Mouse (Mus musculus): ENCODE measurements around the gene Zic4.

Gene Zic4

DNA sequence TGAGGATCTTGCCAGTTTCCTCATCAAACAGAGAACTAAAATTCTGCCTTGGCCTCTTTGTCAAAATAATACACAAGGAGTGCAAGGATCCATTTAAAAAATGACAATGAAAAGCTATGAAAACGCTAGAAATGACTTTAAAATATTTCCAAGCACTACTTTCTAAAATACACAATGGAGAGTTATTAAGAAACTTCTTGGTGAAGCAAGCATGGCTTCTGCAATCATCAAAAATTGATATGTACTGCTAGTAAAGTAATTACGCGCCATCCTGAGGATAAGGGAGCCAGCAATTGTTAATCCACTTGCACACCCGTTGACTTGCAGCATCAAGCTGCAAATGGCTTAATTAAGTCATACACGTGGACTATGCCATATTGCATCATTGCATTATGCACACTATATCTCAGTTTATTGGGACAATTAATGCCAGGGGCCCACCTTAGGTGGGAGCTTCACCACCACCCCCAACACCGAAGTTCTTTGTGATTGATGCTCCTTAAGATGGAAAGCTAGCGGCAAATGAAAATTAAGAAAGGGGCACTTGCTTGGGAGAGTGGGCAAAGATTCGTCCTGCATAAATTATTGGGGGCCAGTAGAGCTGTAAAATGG is 38.4 kb downstream of the Zic4 start:
- DNase-seq (ENCODE audit: low read depth, low spot score): no peak

DNA sequence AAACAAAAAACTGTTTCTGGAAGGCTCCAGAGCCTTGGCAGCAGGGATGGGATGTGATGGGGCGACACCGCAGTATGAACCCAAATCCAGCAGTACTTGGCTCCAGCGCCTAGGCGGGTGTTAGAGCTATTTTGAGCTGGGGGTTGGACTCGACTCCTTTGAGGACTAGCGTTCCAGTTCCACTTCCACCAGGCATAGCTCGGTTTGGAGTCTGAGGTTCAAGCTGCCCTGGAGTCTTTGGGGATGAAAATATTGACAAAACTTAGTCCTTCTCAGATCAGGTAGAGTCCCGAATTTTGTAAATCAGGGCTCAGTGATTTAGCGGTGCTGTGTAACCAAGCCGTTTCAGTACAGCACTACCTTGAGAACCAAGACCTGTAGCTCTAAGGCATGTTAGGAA is 39.3 kb downstream of the Zic4 start:
- no peak for DNase-seq (ENCODE audit: low read depth, low spot score)

DNA sequence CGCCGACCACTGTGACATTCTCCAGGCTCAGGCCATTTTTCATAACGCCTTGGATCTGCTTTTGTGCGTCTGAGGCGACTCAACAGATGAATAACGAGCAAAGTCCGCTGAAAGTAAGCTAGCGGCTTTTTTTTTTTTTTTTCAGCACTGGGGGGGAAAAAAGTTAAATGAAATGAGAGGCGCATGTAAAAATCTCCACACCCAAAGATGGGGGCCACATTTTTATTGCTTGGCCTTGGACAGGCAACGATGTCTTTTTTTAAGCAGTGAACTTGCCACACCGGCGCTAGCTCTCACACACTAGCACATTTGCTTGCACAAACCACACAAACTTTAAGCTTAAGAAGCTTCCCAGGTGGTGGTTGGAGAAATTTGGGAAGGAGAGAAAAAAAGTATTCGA is 42.0 kb downstream of the Zic4 start:
- no peak for DNase-seq (ENCODE audit: low read depth, low spot score)

DNA sequence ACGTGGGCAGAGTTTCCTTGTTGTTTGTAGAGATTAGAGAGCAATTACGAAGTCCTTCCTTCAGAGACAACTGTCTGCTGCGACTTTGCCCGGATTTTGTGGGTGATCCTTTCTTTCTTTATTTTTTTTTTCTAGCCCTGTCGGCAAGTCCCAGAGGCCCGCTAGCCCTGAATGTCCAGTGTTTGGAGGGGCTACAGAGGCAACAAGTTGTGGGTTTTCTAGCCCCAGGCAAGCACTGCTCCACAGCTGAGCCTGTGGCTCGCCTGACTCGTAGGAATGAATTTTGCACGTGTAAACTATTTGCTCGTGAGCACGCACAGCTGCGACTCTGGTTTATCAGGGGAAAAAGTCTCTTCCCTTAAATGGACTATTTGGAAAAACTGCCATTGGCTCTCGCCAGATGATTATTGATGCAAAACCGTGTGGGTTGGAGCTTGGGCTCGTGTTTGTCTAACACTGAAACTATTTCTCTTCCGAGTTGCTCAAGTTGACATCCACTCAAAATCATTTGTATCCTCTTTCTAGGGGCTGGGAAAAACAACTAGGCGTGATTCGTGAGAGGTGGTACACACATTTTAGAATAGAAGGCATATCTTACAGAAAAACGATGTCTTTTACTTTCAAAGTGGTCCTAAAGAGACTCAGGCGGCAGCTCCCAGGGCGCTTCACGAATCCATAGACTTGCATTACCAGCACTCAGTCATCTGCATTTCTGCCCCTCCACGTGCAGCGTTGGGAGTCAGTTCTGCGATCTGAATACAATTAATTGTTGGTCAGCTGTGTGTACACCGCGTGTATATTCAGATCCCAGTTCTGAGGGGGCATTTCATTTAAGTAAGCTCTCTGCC is 42.9 kb downstream of the Zic4 start:
- no peak for DNase-seq (ENCODE audit: low read depth, low spot score)

DNA sequence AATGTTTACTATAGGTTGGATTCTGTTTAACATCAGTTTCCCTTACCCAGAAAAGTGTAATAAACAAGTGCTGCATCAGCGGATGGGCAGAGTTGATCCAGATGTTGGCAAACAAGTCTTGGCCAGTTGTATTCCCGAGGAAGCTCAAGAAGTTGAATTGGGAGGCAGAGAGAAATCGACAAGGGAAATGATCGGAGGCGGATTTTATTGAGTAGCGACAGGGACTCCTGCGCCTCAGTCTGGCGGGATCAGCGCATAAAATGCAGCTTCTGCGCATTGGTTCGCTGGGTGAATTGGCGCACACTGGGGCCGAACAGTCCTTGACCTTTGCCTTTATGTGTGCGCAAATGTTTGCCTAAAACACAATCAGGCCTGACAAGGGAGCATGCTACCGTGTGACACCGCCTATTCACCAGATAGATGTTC is 43.6 kb downstream of the Zic4 start:
- DNase-seq (ENCODE audit: low read depth, low spot score): no peak

DNA sequence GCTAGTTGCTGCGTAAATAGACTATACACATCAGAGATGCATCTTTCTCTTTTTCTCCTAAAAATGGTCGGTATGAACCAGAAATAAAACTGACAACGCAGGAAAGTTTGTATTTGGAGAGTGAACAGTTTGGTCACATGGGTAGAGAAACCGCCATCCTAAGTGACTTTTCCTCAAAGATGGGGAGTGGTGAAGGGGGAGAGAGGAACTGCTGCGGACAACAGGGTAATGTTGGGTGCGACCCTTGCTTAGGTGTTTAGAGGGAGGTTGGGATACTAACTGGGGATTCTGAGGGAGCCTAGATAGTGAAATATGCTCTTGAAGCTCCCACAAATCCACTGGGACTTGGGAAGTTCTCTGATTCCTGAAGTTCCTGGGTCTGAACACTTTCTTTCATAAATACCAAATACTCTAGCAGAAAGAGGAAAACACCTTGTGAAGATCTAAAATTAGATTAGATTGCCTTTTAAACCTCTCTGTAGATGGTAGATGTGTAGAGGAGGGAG is 44.1 kb downstream of the Zic4 start:
- DNase-seq (ENCODE audit: low read depth, low spot score): no peak

DNA sequence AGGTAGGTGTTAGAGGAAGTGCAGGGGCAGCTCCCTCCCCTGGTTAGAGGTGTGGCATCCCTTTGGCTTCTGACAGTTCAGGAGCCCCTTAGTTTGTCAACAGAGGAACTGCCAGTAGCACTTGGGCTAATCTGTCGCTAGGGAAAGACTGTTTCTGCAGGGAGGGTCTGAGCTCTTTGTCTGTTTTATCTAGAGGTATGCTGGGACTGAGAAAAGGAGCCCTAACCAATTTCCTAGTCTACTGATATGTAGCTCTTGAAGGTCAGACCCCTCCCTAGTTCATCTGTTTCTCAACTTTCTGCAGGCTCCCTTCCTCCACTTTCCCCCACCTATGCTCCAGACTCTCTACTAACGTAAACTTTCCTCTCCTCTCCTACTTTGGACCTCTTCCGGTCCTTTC is 47.6 kb downstream of the Zic4 start:
- no peak for DNase-seq (ENCODE audit: low read depth, low spot score)

DNA sequence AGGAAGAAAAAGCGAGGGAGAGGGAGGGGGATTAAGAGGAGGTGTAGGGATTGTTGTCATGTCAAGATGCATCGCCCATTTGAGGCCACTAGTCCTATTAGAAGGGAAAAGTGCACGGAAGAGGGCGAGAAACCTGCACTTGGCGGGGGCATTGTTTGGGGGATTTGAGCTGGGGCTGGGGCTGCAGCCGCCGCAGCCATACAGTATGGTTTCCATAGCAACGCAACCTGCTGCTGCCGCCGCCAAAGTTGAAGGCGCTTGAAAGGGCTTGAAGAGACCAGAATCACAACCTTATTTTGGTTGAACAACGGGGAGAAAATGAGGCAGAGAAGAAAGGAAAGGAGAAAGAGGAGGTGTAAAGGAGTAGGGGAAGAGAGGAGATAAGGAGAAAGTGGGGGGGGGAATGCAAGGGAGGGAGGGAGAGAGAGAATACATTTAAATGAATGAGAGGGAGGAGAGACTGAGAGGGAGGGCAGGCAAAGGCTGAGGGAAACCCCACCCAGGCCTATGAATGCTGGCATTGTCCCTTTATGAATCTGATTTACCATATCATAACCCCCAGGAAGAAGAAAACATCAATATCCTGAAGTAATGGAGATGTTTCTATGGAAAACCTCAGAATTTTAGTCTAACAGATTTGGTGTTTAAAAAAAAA is 51.9 kb downstream of the Zic4 start:
- no peak for DNase-seq (ENCODE audit: low read depth, low spot score)

DNA sequence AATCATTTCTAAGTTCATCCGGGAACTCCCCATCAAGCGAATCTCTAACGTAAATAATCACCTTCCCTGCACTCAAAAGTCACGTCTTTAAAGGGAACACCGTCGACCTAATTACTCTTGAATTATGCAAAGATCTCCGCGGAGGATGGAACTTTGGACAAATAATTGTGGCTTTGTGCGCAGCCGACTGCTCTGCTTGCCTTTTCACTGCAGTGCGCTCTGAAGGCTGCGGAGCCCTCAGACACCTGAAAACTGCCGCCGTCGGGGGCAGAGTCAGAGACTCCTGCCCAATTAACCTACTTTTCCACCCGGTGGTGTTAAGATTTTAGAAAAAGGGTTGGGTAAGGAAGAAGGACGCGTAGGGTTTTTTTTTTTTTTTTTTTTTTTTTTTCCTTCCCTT is 58.2 kb downstream of the Zic4 start:
- no peak for DNase-seq (ENCODE audit: low read depth, low spot score)
